Mouse (Mus musculus): ENCODE measurements around the gene Pgd. TPM values are rescaled to one million over a fixed set of nuclear protein-coding genes. Genes with fewer than 3 reads are reported as not detected.

Gene Pgd
- polyA plus RNA-seq, 1 experiment from 2014 or later, result 100 TPM

GRCm38 (mm10) chr4:149168016-149168415, 1.4 kb upstream of the Pgd start:
- peaks cover 11% of the 10 kb centered on the region; the same call in 1 of the 2 replicates for H3K36me3 ChIP-seq
- H3K4me2 ChIP-seq, result no peak overlapping the region

DNA sequence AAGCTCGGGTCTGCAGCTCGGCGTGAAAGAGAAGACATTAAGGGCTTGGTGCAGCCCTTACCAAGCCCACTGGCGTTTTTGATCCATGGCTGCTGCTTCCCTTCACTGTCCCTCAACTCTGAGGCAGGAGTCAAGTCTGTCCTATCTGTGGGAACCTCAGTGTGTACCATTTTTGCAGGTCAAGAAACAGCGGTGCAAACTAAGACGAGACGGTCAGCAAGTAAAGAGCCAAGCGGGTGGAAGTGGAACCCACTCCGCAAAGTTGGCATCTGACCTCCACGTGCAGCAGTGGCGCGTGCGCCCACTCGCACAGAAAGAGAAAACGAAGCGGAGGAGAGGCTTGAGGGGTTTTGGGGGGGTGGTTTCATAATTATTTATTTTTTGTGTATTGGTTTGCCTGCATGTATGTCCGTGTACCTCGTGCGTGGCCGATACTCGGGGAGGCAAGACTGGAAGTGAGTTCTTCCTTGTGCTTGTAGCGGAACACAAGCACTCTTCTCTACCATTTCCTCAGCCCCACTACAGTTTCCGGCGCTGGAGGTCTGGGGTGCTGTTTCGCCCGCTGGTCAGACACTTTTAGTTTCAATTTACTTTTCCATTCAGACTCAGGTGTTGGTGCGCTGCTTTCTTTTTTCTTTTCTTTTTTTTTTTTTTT, 513 bp upstream of the Pgd start:
- peak overlapping the region; percentile 87 for H3K4me3 ChIP-seq
- peaks cover 16% of the 10 kb centered on the region for H3K4me1 ChIP-seq
- peak overlapping the region; percentile 87 for H3K27ac ChIP-seq
- H3K27me3 ChIP-seq, result no peaks in the 10 kb centered on the region
- peak overlapping the region; percentile 85 for H3K4me2 ChIP-seq
- no peak; the same call in 1 of the 2 replicates for ATAC-seq (ENCODE audit: insufficient number of reproducible peaks, insufficient read depth, low FRiP score, low TSS enrichment, low read depth)
- peaks cover 18% of the 10 kb centered on the region for H3K36me3 ChIP-seq
- peak overlapping the region; percentile 91 for H3K9ac ChIP-seq
- no peaks in the 10 kb centered on the region for H3K9me3 ChIP-seq
- WGBS, result 1% methylated on average over 27 of the region's 27 CpGs

More at GRCm38 (mm10) chr4:149168016-149168415, 1.4 kb upstream of the Pgd start:
- no peaks in the 10 kb centered on the region for H3K27me3 ChIP-seq
- H3K9me3 ChIP-seq, result no peaks in the 10 kb centered on the region
- H3K4me3 ChIP-seq, result no peak overlapping the region
- no peak overlapping the region for H3K9ac ChIP-seq
- H3K4me1 ChIP-seq, result peaks cover 25% of the 10 kb centered on the region
- no peak for ATAC-seq (ENCODE audit: insufficient number of reproducible peaks, insufficient read depth, low FRiP score, low TSS enrichment, low read depth)
- WGBS, result 70% methylated on average over 2 of the region's 2 CpGs
- H3K27ac ChIP-seq, result no peak overlapping the region

GRCm38 (mm10) chr4:149164150-149164549, 2.4 kb downstream of the Pgd start:
- Histone ChIP-seq H3K9ac (no peak overlapping the region), H3K9me3 (no peaks in the 10 kb centered on the region), H3K4me3 (no peak overlapping the region), H3K27ac (no peak overlapping the region), H3K36me3 (peaks cover 47% of the 10 kb centered on the region), H3K27me3 (no peaks in the 10 kb centered on the region), H3K4me2 (no peak overlapping the region), H3K4me1 (peaks cover 12% of the 10 kb centered on the region)
- ATAC-seq (ENCODE audit: insufficient number of reproducible peaks, insufficient read depth, low FRiP score, low TSS enrichment, low read depth), result no peak
- WGBS, result 55% methylated on average over 5 of the region's 5 CpGs

- no peaks in the 10 kb centered on the region for H3K9me3 ChIP-seq
Observed at GRCm38 (mm10) chr4:149163196-149163595, 3.4 kb downstream of the Pgd start.

GRCm38 (mm10) chr4:149161166-149161565, 5.4 kb downstream of the Pgd start:
- H3K4me3 ChIP-seq, result no peak overlapping the region
- no peak overlapping the region for H3K27ac ChIP-seq
- 93% methylated on average over 6 of the region's 6 CpGs for WGBS
- no peak for ATAC-seq (ENCODE audit: insufficient number of reproducible peaks, insufficient read depth, low FRiP score, low TSS enrichment, low read depth)
- no peak overlapping the region for H3K9ac ChIP-seq
- H3K36me3 ChIP-seq, result peaks cover 76% of the 10 kb centered on the region
- peaks cover 12% of the 10 kb centered on the region for H3K4me1 ChIP-seq
- no peaks in the 10 kb centered on the region for H3K9me3 ChIP-seq
- H3K4me2 ChIP-seq, result no peak overlapping the region
- H3K27me3 ChIP-seq, result no peaks in the 10 kb centered on the region

More at GRCm38 (mm10) chr4:149163196-149163595, 3.4 kb downstream of the Pgd start:
- Histone ChIP-seq H3K27ac (no peak overlapping the region), H3K27me3 (no peaks in the 10 kb centered on the region), H3K4me3 (no peak overlapping the region), H3K9ac (no peak overlapping the region), H3K4me1 (peaks cover 12% of the 10 kb centered on the region), H3K36me3 (peaks cover 56% of the 10 kb centered on the region), H3K4me2 (no peak overlapping the region)
- WGBS, result 58% methylated on average over 1 of the region's 1 CpGs
- ATAC-seq (ENCODE audit: insufficient number of reproducible peaks, insufficient read depth, low FRiP score, low TSS enrichment, low read depth), result no peak

DNA sequence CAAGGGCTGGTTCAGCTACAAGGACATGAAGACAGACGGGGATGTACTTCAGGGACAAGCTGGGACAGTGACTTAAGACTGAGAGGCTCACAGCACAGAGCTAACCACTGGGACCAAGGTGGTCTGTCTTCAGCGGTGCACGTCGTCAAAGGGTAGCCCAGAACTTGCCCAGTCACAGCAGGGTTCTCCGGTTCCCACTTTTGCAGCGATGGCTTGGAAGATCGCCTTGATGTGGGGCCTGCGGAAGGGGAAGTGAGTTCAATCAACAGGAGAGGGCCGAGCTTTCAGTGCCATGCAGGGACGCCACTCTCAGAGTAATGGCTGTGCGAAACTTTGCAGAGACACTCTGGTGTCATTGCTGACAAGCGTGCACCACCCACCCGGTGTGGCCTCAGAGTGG, 6.7 kb downstream of the Pgd start:
- no peak overlapping the region for H3K9ac ChIP-seq
- no peaks in the 10 kb centered on the region for H3K27me3 ChIP-seq
- no peak for ATAC-seq (ENCODE audit: insufficient number of reproducible peaks, insufficient read depth, low FRiP score, low TSS enrichment, low read depth)
- peaks cover 89% of the 10 kb centered on the region for H3K36me3 ChIP-seq
- 0 out of 2 replicates have a peak, but pooled peaks cover 3% of the 10 kb centered on the region for H3K4me1 ChIP-seq
- H3K4me2 ChIP-seq, result no peak overlapping the region
- no peak overlapping the region for H3K4me3 ChIP-seq
- no peak overlapping the region for H3K27ac ChIP-seq
- WGBS, result 91% methylated on average over 13 of the region's 13 CpGs
- H3K9me3 ChIP-seq, result no peaks in the 10 kb centered on the region

GRCm38 (mm10) chr4:149159203-149159602, 7.4 kb downstream of the Pgd start:
- WGBS, result 79% methylated on average over 2 of the region's 2 CpGs
- ATAC-seq (ENCODE audit: insufficient number of reproducible peaks, insufficient read depth, low FRiP score, low TSS enrichment, low read depth), result no peak
- H3K27me3 ChIP-seq, result no peaks in the 10 kb centered on the region
- peaks cover 96% of the 10 kb centered on the region for H3K36me3 ChIP-seq
- no peak overlapping the region for H3K27ac ChIP-seq
- no peak overlapping the region for H3K4me2 ChIP-seq
- H3K4me3 ChIP-seq, result no peak overlapping the region
- H3K4me1 ChIP-seq, result 0 out of 2 replicates have a peak, but pooled peaks cover 3% of the 10 kb centered on the region
- no peak overlapping the region for H3K9ac ChIP-seq
- H3K9me3 ChIP-seq, result no peaks in the 10 kb centered on the region

DNA sequence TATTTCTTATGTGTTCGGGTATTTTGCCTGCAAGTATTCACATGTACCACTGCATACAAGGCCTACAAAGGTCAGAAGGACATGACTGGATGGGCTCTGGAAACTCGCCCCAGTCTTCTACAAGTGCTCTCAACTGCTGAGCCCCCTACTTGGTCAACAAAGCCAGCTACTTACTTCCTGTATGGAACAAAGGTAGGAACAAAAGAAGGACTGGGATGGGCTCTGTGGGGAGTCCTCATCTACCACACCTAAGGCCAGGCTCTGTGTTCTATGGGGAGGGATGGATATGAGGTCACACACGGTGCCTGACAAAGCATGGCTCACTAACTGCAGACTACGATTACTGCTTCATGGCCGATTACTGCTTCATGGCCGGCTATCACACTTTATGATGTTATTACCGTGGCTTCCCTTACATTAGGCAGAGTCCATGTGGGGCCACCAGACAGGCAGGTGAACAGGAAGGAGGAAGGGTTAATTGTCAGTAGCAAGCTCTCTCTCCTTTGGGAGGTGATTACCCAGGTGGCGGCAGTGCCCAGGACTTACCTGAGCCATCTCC, 9.1 kb downstream of the Pgd start:
- no peak for ATAC-seq (ENCODE audit: insufficient number of reproducible peaks, insufficient read depth, low FRiP score, low TSS enrichment, low read depth)
- Histone ChIP-seq H3K36me3 (peaks cover 99% of the 10 kb centered on the region), H3K4me2 (no peak overlapping the region), H3K9me3 (no peaks in the 10 kb centered on the region), H3K4me1 (no peaks in the 10 kb centered on the region), H3K27ac (no peak overlapping the region), H3K9ac (no peak overlapping the region), H3K27me3 (no peaks in the 10 kb centered on the region), H3K4me3 (no peak overlapping the region)
- WGBS, result 93% methylated on average over 8 of the region's 8 CpGs

DNA sequence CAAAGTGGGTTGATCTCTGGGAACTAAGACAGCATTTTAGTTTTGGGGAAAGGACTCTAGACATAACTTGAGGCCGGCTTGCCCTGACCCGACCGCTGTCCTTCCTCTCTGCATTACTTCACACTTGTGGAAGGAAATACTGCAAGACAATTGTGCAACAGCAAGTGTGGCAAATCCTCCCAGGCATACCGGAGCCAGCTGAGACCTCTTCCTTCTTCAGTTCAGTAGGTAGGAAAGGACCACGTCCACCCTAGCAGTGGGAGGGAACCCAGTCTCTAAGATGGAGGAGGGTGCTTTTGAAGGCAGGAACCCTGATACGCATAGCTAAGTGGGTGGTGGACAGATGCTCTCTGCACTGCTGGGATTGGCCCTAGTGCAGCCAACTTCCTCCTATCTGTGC, 10.9 kb downstream of the Pgd start:
- Histone ChIP-seq H3K27ac (no peak overlapping the region), H3K4me1 (no peaks in the 10 kb centered on the region), H3K36me3 (peaks cover 98% of the 10 kb centered on the region), H3K4me3 (no peak overlapping the region), H3K4me2 (no peak overlapping the region), H3K27me3 (no peaks in the 10 kb centered on the region), H3K9me3 (no peaks in the 10 kb centered on the region), H3K9ac (no peak overlapping the region)
- no peak for ATAC-seq (ENCODE audit: insufficient number of reproducible peaks, insufficient read depth, low FRiP score, low TSS enrichment, low read depth)
- WGBS, result 90% methylated on average over 6 of the region's 6 CpGs

GRCm38 (mm10) chr4:149154859-149155258, 11.7 kb downstream of the Pgd start:
- no peak overlapping the region for H3K4me2 ChIP-seq
- peaks cover 98% of the 10 kb centered on the region for H3K36me3 ChIP-seq
- H3K27me3 ChIP-seq, result no peaks in the 10 kb centered on the region
- 97% methylated on average over 7 of the region's 7 CpGs for WGBS
- H3K4me1 ChIP-seq, result no peaks in the 10 kb centered on the region
- H3K9ac ChIP-seq, result no peak overlapping the region
- H3K9me3 ChIP-seq, result no peaks in the 10 kb centered on the region
- H3K4me3 ChIP-seq, result no peak overlapping the region
- H3K27ac ChIP-seq, result no peak overlapping the region
- no peak for ATAC-seq (ENCODE audit: insufficient number of reproducible peaks, insufficient read depth, low FRiP score, low TSS enrichment, low read depth)

GRCm38 (mm10) chr4:149150721-149151120, 15.8 kb downstream of the Pgd start:
- Histone ChIP-seq H3K9me3 (no peaks in the 10 kb centered on the region), H3K4me3 (no peak overlapping the region), H3K4me2 (no peak overlapping the region), H3K36me3 (peaks cover 67% of the 10 kb centered on the region), H3K9ac (no peak overlapping the region), H3K27me3 (no peaks in the 10 kb centered on the region), H3K4me1 (peaks cover 8% of the 10 kb centered on the region; the same call in 1 of the 2 replicates), H3K27ac (no peak overlapping the region)
- WGBS, result 89% methylated on average over 11 of the region's 11 CpGs
- ATAC-seq (ENCODE audit: insufficient number of reproducible peaks, insufficient read depth, low FRiP score, low TSS enrichment, low read depth), result no peak

DNA sequence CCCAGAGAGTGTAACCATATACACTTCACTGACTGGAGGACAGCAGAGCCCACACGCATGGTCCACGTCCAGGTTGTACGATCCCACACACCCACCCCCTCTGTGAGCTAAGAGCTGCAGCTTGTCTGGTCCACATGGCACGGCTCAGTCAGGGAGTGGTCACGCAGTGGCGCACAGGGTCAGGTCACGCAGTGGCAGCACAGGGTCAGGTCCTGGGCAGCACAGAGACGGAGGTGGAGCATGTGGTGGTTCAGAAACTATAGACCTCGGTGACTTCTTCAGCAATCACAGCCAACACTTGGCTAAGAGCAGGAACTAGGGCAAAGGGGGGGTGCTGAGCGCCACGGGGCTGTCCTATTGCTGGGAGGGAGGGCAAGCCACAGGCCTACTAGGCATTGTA, 16.3 kb downstream of the Pgd start:
- H3K9ac ChIP-seq, result no peak overlapping the region
- H3K9me3 ChIP-seq, result no peaks in the 10 kb centered on the region
- H3K4me1 ChIP-seq, result peaks cover 8% of the 10 kb centered on the region; the same call in 1 of the 2 replicates
- no peak overlapping the region for H3K4me2 ChIP-seq
- H3K27ac ChIP-seq, result no peak overlapping the region
- no peak overlapping the region for H3K4me3 ChIP-seq
- no peak for ATAC-seq (ENCODE audit: insufficient number of reproducible peaks, insufficient read depth, low FRiP score, low TSS enrichment, low read depth)
- peaks cover 63% of the 10 kb centered on the region for H3K36me3 ChIP-seq
- 80% methylated on average over 11 of the region's 11 CpGs for WGBS
- H3K27me3 ChIP-seq, result no peaks in the 10 kb centered on the region
